Mouse (Mus musculus) induced T-regulatory cell, adult 2 months (primary cell): ENCODE results near the gene Tmed10.

Experiments
- DNase-seq: peaks from one replicate; pipeline ENCODE4 v3.0.0-alpha.2; 2012; ENCODE audit warnings: low read depth

Tmed10 gene

DNA sequence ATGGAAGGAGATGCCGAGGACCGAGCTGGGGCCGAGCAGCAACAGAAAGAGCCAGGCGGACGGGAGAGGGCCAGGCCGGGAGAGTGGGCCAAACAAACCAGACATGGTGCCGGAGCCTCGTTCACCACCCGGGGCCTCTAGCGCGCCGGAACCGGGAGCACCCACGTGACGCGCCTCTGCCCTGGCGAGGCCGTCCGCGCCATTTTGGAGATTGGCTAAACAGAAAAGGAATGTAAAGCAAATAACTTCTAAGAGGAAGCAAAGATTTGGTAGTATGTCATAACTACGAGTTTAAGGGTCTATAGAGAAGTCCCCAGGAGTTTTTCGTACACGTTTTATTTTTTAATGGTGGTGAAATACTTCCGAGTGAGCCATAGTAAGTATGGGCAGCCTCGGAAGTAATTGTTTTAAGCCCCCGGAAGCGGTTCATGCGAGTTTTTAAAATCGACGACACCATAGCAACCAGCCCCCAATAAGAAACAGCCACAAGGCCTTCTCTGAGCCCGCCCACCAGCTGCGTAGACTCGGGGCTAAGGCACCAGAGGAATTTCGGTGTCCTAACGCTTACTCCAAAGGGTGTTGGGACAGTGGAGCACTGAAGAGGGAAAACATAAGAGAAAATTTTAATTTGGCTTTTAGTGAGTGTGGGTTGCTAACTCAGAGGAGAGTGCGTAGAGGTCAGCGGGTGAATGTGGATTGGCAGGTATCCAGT is at the start of gene Tmed10:
Gene Tmed10 (minus strand): TSS at position 287 of the 712 bp plus-strand sequence.
- peak; percentile 96 for DNase-seq

GRCm38 (mm10) chr12:85423236-85423635 is 48.6 kb upstream of the Tmed10 start:
- DNase-seq, result no peak

GRCm38 (mm10) chr12:85422536-85422935 is 47.9 kb upstream of the Tmed10 start:
- DNase-seq, result no peak

DNA sequence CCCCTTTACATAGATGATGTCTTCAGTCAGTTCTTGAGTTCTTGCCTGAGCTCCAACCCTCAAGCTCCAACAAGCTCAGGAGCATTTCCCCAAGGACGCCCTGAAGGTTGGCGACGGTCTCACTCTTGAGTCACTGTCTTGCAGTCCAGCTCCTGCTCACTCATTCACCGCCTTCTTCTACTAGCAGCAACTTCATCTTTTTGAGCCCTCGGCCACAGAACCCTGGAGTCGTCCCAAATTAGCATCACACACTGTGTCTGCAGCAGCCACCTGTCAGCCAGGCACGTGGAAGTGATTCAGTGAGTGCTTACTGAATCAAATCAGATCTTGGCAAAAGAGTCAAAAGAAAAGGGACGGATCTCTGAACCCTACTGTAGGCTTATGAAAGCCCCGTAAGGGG is 46.3 kb upstream of the Tmed10 start:
- no peak for DNase-seq

- peak; percentile 51 for DNase-seq
These were observed 43.2 kb upstream of the Tmed10 start for GRCm38 (mm10) chr12:85417845-85418244.

DNA sequence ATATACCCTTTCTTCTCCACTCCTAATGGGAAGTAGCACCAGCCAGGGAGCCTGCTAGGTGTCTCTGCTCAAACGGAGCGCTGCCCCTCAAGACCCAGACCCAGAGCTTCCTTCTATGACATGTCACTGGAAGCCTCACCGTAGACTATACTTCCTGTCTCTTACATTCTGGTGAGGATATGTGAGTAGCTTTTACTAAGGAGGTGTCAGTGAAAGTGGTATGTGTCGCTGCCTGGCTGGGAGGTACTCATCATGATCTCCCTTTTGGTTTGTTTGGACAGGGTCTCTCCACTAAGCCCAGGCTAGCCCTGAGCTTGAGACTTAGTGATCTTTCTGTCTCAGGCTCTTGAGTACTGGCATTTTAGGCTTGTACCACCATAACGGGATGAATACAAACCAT is 41.7 kb upstream of the Tmed10 start:
- DNase-seq, result peak; percentile 39

DNA sequence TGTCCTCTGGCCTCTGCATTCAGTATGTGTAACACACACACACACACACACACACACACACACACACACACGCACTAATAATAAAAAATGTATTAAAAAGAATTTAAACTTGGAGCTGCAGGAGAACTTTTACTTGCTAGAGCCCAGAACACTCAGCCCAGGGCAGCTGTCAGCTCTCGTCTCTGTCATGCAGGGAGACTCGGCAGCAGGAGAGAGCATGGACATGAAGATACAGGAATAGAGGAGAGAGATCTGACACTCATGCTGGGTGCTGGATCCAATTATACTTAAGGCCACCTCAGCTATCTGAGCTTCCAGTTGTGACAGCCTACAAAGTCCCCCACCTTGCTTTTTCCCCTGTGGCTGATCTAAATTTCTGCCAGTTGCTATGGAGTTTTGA is 41.2 kb upstream of the Tmed10 start:
- DNase-seq, result no peak

GRCm38 (mm10) chr12:85411136-85411535 is 36.5 kb upstream of the Tmed10 start:
- no peak for DNase-seq

- DNase-seq, result no peak
These were observed 23.3 kb upstream of the Tmed10 start for GRCm38 (mm10) chr12:85397960-85398272.

GRCm38 (mm10) chr12:85397063-85397959 is 22.7 kb upstream of the Tmed10 start:
- no peak for DNase-seq

- no peak for DNase-seq
These were observed 19.3 kb upstream of the Tmed10 start for GRCm38 (mm10) chr12:85393981-85394380.

- DNase-seq, result no peak
These were observed 18.9 kb upstream of the Tmed10 start for GRCm38 (mm10) chr12:85393526-85393925.

- no peak for DNase-seq
These were observed 16.5 kb upstream of the Tmed10 start for GRCm38 (mm10) chr12:85391148-85391547.

GRCm38 (mm10) chr12:85389204-85390185 is 14.8 kb upstream of the Tmed10 start:
- DNase-seq, result no peak

DNA sequence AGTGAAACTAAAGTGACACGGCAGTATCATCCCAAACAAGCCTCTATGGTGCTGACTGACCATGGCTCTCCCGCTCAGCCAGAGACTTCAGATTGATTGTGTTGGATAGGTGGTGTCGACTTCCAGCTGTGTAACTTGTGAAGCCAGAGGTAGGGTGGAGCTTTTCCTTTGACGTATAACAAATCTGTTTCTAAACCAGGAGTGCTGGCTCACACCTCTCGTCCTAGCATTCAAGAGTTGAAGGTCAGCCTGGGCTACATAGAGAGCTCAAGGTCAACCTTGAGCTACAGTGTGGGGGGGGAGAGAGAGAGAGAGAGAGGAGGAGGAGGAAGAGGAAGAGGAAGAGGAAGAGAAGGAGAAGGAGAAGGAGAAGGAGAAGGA is 11.3 kb upstream of the Tmed10 start:
- no peak for DNase-seq

DNA sequence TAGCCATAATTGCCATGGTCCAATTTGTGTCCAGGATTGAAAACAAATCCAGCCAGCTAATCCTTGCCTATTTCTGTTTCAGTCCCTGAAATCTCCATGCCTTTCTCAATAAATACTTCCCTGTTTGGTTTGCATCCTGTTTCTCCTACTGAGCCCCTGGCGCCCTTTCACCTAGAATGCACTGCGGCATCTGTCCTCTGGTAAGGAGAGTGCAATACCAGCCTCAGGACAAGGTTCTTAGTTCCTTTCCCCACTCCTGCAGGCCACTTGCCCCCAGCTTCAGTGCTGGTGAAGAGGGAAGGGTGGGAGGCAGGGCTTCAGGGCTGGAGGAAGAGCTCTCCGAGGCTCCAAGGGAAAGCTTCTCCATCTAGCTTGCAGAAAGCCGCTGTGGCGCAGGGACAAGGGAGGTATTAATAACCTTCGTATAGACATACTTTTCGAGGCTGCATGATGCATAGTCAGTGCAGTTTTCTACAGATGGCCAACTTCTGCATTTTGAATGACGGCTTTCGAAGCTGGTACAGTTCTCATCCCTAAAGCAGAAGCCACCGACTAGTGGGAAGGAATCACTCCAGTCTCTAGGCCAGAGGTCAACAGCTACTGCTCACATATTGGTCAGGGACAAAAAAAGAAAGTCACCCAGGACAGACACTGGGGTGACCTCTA is 10.8 kb upstream of the Tmed10 start:
- no peak for DNase-seq

- peak; percentile 71 for DNase-seq
These were observed 8.4 kb upstream of the Tmed10 start for GRCm38 (mm10) chr12:85382761-85383680.

DNA sequence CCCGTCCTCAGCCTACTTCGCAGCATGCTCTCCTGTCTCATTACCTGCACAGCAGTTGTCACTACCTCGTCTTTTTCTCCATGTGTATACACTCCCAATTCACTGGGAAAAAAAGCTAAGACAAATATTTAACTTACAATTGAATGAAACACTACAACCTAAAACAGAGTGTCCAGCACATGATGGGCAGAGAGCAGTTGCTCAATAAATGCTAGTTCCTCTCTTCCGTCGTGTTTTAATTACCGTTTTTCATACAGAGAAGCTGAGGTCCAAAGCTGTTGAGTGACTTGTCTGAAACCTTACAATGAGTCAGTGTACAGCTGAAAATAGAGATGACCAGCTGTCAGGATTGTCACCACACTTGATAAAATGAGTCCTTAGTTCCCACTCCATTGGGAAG is 6.9 kb upstream of the Tmed10 start:
- DNase-seq, result no peak

- DNase-seq, result peak; percentile 42
These were observed 6.3 kb upstream of the Tmed10 start for GRCm38 (mm10) chr12:85380942-85381341.

- DNase-seq, result no peak
These were observed 5.7 kb upstream of the Tmed10 start for GRCm38 (mm10) chr12:85380308-85380707.

DNA sequence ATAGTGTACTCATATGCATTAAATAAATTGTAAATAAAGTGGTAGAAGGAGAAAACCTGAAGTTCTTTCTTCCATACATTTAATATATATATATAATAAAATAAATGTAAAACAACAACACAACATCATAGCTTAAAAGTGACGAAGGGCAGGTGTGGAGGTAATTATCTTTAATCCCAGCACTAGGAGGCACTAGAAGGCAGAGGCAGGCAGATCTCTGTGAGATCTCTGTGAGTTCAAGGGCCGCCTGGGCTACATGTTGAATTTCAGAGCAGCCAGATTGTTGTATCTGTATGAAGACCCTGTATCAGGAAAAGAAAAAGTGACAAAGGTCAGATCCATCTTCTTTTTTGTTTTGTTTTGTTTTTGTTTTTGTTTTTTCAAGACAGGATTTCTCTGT is 3.6 kb upstream of the Tmed10 start:
- DNase-seq, result peak; percentile 45
